Mouse (Mus musculus) heart, postnatal 0 days (tissue): Measurements from ENCODE around the gene Vmn1r66. TPM values are rescaled to one million over a fixed set of nuclear protein-coding genes. Genes with fewer than 3 reads are reported as not detected.
"Not testable (repeated sequence)": the region's sequence is repeated elsewhere in the genome, so short reads cannot be mapped to it uniquely, and the experiment has no call there.

Experiments
- ATAC-seq: fragments of 200-750 bp; cut with Nextera tagmentation; 2 replicates; pipeline ENCODE4 v1.8.0; 2017; ENCODE audit warnings: low read depth, moderate number of reproducible peaks, moderate library complexity; ENCODE audit not compliant: insufficient read depth
- DNase-seq: peaks from one replicate; pipeline ENCODE4 v3.0.0-alpha.2; 2016; ENCODE audit warnings: low spot score
- H3K27ac ChIP-seq: fragments of 300-500 bp; sonication (generic); 2 replicates; pipeline ENCODE4 v1.5.1; 2014; ENCODE audit warnings: low read depth, mild to moderate bottlenecking
- H3K27me3 ChIP-seq: fragments of 300-500 bp; sonication (generic); 2 replicates; pipeline ENCODE4 v1.6.1; 2014; ENCODE audit warnings: low read length, mixed read lengths; ENCODE audit not compliant: control insufficient read depth, insufficient read depth
- H3K36me3 ChIP-seq: fragments of 300-500 bp; sonication (generic); replicated peaks from 2 replicates; pipeline ENCODE4 v1.6.1; 2014; ENCODE audit warnings: low read length, mixed read lengths; ENCODE audit not compliant: control insufficient read depth, insufficient read depth
- H3K4me1 ChIP-seq: fragments of 300-500 bp; sonication (generic); 2 replicates; pipeline ENCODE4 v1.6.1; 2014; ENCODE audit warnings: antibody characterized with exemption; ENCODE audit not compliant: control insufficient read depth, insufficient read depth
- H3K4me2 ChIP-seq: fragments of 300-500 bp; sonication (generic); 2 replicates; pipeline ENCODE4 v1.6.1; 2014; ENCODE audit warnings: low read depth, mild to moderate bottlenecking, low read length, moderate library complexity
- H3K4me3 ChIP-seq: fragments of 300-500 bp; sonication (generic); 2 replicates; pipeline ENCODE4 v1.5.1; 2014; ENCODE audit warnings: low read depth, low read length
- H3K9ac ChIP-seq: fragments of 300-500 bp; sonication (generic); replicated peaks from 2 replicates; pipeline ENCODE4 v1.6.1; 2014; ENCODE audit warnings: low read depth, low read length, mixed read lengths
- H3K9me3 ChIP-seq: fragments of 300-500 bp; sonication (generic); replicated peaks from 2 replicates; pipeline ENCODE4 v1.6.1; 2016; ENCODE audit warnings: low read length; ENCODE audit not compliant: control insufficient read depth
- CTCF ChIP-seq: IDR thresholded peaks from 2 replicates; pipeline ENCODE4 v1.5.1; 2016; ENCODE audit warnings: antibody characterized with exemption, control low read depth, low read depth
- EP300 ChIP-seq: IDR thresholded peaks from 2 replicates; pipeline ENCODE4 v1.6.1; 2016; ENCODE audit warnings: antibody characterized with exemption, low read depth
- WGBS: fragments of 180-500 bp; shearing (Covaris S2); extraction: QIAGEN DNeasy Blood & Tissue Kit; methylation state at CpG from one replicate; pipeline ENCODE4 v1.1.7; 2014; 5-methylcytosine and 5-hydroxymethylcytosine counted together
- polyA plus RNA-seq: library from polyadenylated mRNA; unstranded; fragments of >200 nt; fragmentation: Nextera tagmentation; extraction: Ambion mirVana; gene quantifications from 2 replicates; pipeline ENCODE4 v1.2.1, GENCODE M21; 2015
- total RNA-seq: library from RNA; depleted of rRNA; stranded (reverse); fragments of >200 nt; gene quantifications from 2 replicates; pipeline ENCODE4 v1.2.3, GENCODE M21; 2014; ENCODE audit warnings: low replicate concordance; rRNA removed

Vmn1r66 gene
- total RNA-seq (not detected in 2 replicates), polyA plus RNA-seq (not detected in 2 replicates)

GRCm38 (mm10) chr7:10277906-10278305, at the start of gene Vmn1r66:
Vmn1r66 (minus strand) TSS chr7:10278006.
- TF ChIP-seq EP300 (no peak), CTCF (no peak)
- Histone ChIP-seq H3K4me2 (no peak within 1 kb of the TSS), H3K4me3 (no peak within 1 kb of the TSS), H3K27ac (no peak within 1 kb of the TSS), H3K9ac (no peak within 1 kb of the TSS), H3K36me3 (no peaks in the 10 kb centered on the region), H3K27me3 (no peaks in the 10 kb centered on the region), H3K9me3 (peaks cover 8% of the 10 kb centered on the region), H3K4me1 (no peaks in the 10 kb centered on the region)
- ATAC-seq (no peak), DNase-seq (no peak)

GRCm38 (mm10) chr7:10325462-10325861, 47.7 kb upstream of the Vmn1r66 start:
- not testable (repeated sequence) for H3K36me3 ChIP-seq, H3K27ac ChIP-seq, H3K4me1 ChIP-seq, H3K9me3 ChIP-seq, H3K4me3 ChIP-seq, H3K9ac ChIP-seq, H3K27me3 ChIP-seq, DNase-seq, H3K4me2 ChIP-seq, ATAC-seq
- WGBS = 60% methylated on average over 14 of the region's 20 CpGs

GRCm38 (mm10) chr7:10252075-10252474, 25.7 kb downstream of the Vmn1r66 start:
- Histone ChIP-seq H3K36me3 (no peaks in the 10 kb centered on the region), H3K4me2 (no peak overlapping the region), H3K4me3 (no peak overlapping the region), H3K27ac (no peak overlapping the region), H3K9me3 (peaks cover 34% of the 10 kb centered on the region), H3K9ac (no peak overlapping the region), H3K4me1 (no peaks in the 10 kb centered on the region), H3K27me3 (no peaks in the 10 kb centered on the region)
- ATAC-seq = no peak
- TF ChIP-seq CTCF = no peak
- TF ChIP-seq EP300 = no peak
- WGBS = 81% methylated on average over 13 of the region's 13 CpGs
- no peak for DNase-seq

DNA sequence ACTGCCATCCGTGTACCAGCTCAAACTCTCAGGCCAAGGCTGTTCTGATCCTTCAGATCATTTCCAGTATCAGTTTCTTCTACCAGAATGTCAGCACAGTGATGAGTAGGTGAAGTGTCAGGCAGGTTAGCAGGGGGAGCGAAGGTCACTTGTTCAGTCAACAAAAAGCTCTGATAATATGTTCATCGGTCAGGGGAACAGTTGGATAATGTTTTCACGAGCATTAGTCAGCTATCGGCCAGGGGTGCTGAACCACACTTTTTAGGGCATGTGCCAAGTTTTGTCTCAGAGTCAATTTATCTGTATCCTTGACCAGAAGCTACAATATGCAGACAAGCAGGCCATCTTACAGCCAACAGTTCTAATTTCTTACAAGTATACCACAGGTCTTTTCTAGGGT, 28.7 kb downstream of the Vmn1r66 start:
- H3K9ac ChIP-seq = no peak overlapping the region
- H3K4me1 ChIP-seq = no peaks in the 10 kb centered on the region
- no peak overlapping the region for H3K4me3 ChIP-seq
- no peak overlapping the region for H3K4me2 ChIP-seq
- DNase-seq = no peak
- H3K36me3 ChIP-seq = no peaks in the 10 kb centered on the region
- H3K27me3 ChIP-seq = no peaks in the 10 kb centered on the region
- H3K27ac ChIP-seq = no peak overlapping the region
- WGBS = 56% methylated on average over 5 of the region's 5 CpGs
- TF ChIP-seq EP300 (no peak), CTCF (no peak)
- ATAC-seq = no peak
- H3K9me3 ChIP-seq = peaks cover 28% of the 10 kb centered on the region

Other genes with a start within 250 kb of the Vmn1r66 start
- gene Vmn2r50, start 224.7 kb downstream of the Vmn1r66 start, total RNA-seq = not detected in 2 replicates
- not detected in 2 replicates for gene Vmn2r50, start 224.7 kb downstream of the Vmn1r66 start, polyA plus RNA-seq
- not detected in 2 replicates for gene Vmn2r51, start 172.3 kb downstream of the Vmn1r66 start, total RNA-seq
- gene Vmn2r51, start 172.3 kb downstream of the Vmn1r66 start, polyA plus RNA-seq = not detected in 2 replicates
- gene Vmn2r52, start 101.4 kb downstream of the Vmn1r66 start, total RNA-seq = not detected in 2 replicates
- not detected in 2 replicates for gene Vmn2r52, start 101.4 kb downstream of the Vmn1r66 start, polyA plus RNA-seq
- not detected in 2 replicates for gene Vmn1r67, start 165.3 kb upstream of the Vmn1r66 start, total RNA-seq
- gene Vmn1r67, start 165.3 kb upstream of the Vmn1r66 start, polyA plus RNA-seq = not detected in 2 replicates
- gene Zik1, start 217.4 kb upstream of the Vmn1r66 start, total RNA-seq = 2.2 and 4.8 TPM in 2 replicates
- gene Zik1, start 217.4 kb upstream of the Vmn1r66 start, polyA plus RNA-seq = 2.0 and 2.4 TPM in 2 replicates